Mouse (Mus musculus): ENCODE measurements around the gene Hoxa6. TPM values are rescaled to one million over a fixed set of nuclear protein-coding genes. Genes with fewer than 3 reads are reported as not detected.
A peak's percentile ranks its signal among the peaks of the same experiment; 100 is the strongest.

Hoxa6 gene
- polyA plus RNA-seq, 1 experiment: not detected

DNA sequence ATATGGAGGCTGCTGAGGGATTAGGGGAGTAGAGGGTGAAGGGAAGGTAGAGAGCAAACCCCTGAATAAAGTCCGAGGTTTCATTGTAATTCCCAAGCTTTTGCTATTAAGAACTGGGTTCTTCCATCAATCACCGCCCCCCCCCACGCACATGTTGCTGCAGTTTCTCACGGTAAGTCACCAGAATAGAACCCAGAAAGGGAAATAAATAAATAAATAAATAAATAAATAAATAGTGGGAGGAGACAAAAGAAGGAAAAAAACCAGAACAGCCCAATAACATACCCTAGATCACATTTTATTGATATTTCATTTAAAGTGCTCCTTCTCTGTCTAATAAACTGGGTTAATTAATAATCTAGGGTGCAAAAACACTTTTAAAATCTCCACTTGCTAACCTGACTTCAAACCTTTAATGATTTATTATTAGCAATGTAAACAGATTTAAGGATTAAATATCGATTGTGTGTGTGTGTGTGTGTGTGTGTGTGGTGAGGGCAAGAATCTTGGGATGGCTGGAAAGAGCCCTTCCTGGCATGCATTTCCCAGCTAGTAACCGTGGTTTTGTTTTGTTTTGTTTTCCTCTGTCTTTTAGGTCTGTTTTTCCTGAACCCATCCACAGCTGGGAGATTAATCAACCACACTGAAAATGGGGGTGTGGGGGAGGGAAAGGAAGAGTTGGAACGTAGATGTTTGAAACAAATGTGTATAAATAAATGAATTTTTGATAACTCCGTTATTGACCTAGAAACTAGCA is 47.0 kb downstream of the Hoxa6 start:
- H3K27me3 ChIP-seq (ENCODE audit: control insufficient read depth, insufficient read depth, low read length, poor library complexity, severe bottlenecking): peaks cover 35% of the 10 kb centered on the region
- no peak overlapping the region for H3K4me3 ChIP-seq (ENCODE audit: low read depth, low read length)
- peaks cover 7% of the 10 kb centered on the region for H3K4me1 ChIP-seq (ENCODE audit: control insufficient read depth, insufficient read depth, low read length)
- TF ChIP-seq EP300 (IDR thresholded peaks at IDR 0.05; ENCODE audit: insufficient read depth, low read depth, low read length) (no peak), CTCF (IDR thresholded peaks at IDR 0.05; ENCODE audit: low read depth, low read length) (no peak), POLR2A (IDR thresholded peaks at IDR 0.05; ENCODE audit: insufficient read depth, low read length) (no peak)
- no peak overlapping the region for H3K9ac ChIP-seq (ENCODE audit: low read depth, poor library complexity, severe bottlenecking)
- no peaks in the 10 kb centered on the region for H3K36me3 ChIP-seq (ENCODE audit: control insufficient read depth, insufficient read depth, low read length, poor library complexity, severe bottlenecking)
- no peaks in the 10 kb centered on the region for H3K9me3 ChIP-seq (replicated peaks; ENCODE audit: control insufficient read depth, insufficient read depth, low read length, poor library complexity, severe bottlenecking)
- H3K27ac ChIP-seq (ENCODE audit: insufficient read depth, low read length): no peak overlapping the region

DNA sequence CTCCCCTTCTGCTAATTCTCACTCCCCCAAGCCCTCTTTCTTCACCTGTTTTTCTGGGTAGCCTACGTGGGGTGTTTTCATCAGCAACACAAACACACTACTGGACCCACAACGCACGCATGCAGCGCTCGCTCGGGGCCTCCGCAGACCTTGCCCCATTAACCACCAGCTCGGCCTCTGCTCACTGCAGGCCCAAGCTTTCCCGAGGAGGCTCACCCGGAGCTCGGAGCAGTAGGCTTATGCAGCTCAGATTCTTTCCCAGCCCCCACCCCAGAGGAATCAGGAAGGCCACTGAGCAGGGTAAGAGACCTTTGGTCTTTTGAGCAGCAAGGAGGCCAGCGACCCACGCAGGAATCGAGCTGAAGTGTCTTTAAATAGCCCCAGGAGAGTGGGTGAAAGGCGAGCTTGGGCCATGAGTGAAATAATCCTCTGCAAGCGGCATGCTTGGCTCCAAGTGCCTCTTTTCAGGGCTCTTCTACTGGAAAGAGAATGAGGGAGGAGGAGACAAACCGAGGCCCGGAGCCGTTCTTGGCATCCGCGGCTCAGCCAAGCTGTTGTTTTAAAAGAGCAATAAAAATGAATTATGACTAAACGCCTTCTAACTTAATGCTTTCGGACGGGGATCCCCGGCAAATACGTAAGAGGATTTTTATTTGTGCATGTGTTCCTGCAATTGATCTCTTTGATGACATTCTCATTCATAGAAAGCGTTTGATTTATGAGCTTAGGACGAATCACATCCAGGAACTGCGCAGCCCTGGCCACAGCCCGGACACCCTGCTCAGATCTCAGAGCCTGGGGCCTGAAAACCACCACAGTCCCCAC is 47.8 kb downstream of the Hoxa6 start:
- no peak for TF ChIP-seq CTCF (IDR thresholded peaks at IDR 0.05; ENCODE audit: low read depth, low read length)
- TF ChIP-seq POLR2A (IDR thresholded peaks at IDR 0.05; ENCODE audit: insufficient read depth, low read length): no peak
- no peak for TF ChIP-seq EP300 (IDR thresholded peaks at IDR 0.05; ENCODE audit: insufficient read depth, low read depth, low read length)
- H3K4me1 ChIP-seq (ENCODE audit: control insufficient read depth, insufficient read depth, low read length): peaks cover 7% of the 10 kb centered on the region
- no peaks in the 10 kb centered on the region for H3K36me3 ChIP-seq (ENCODE audit: control insufficient read depth, insufficient read depth, low read length, poor library complexity, severe bottlenecking)
- H3K4me3 ChIP-seq (ENCODE audit: low read depth, low read length): no peak overlapping the region
- H3K27me3 ChIP-seq (ENCODE audit: control insufficient read depth, insufficient read depth, low read length, poor library complexity, severe bottlenecking): peaks cover 34% of the 10 kb centered on the region
- H3K9me3 ChIP-seq (replicated peaks; ENCODE audit: control insufficient read depth, insufficient read depth, low read length, poor library complexity, severe bottlenecking): no peaks in the 10 kb centered on the region
- H3K9ac ChIP-seq (ENCODE audit: low read depth, poor library complexity, severe bottlenecking): no peak overlapping the region
- no peak overlapping the region for H3K27ac ChIP-seq (ENCODE audit: insufficient read depth, low read length)

DNA sequence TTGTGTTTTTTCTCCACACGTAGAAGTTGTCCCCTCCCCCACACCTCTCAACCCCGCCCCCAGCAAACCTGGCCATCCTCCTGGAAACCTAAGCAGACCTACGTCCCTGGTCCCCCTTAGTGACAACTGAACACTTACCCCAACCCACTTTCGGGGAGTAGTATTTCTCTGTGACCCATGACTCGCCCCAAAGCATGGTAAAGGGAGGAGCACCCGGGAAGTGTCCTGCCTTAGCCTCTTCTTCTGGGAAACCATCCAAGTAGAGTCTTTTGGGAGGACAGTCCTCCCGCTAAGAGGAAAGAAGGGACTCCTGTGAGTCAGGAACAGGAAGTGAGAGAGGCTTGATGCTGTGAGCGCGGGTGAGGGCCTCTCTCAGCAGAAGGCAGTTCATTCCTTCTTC is 48.5 kb downstream of the Hoxa6 start:
- no peak overlapping the region for H3K4me3 ChIP-seq (ENCODE audit: low read depth, low read length)
- no peaks in the 10 kb centered on the region for H3K9me3 ChIP-seq (replicated peaks; ENCODE audit: control insufficient read depth, insufficient read depth, low read length, poor library complexity, severe bottlenecking)
- peaks cover 32% of the 10 kb centered on the region for H3K27me3 ChIP-seq (ENCODE audit: control insufficient read depth, insufficient read depth, low read length, poor library complexity, severe bottlenecking)
- H3K4me1 ChIP-seq (ENCODE audit: control insufficient read depth, insufficient read depth, low read length): peaks cover 7% of the 10 kb centered on the region
- TF ChIP-seq POLR2A (IDR thresholded peaks at IDR 0.05; ENCODE audit: insufficient read depth, low read length) (no peak), EP300 (IDR thresholded peaks at IDR 0.05; ENCODE audit: insufficient read depth, low read depth, low read length) (no peak), CTCF (IDR thresholded peaks at IDR 0.05; ENCODE audit: low read depth, low read length) (no peak)
- no peaks in the 10 kb centered on the region for H3K36me3 ChIP-seq (ENCODE audit: control insufficient read depth, insufficient read depth, low read length, poor library complexity, severe bottlenecking)
- H3K9ac ChIP-seq (ENCODE audit: low read depth, poor library complexity, severe bottlenecking): no peak overlapping the region
- H3K27ac ChIP-seq (ENCODE audit: insufficient read depth, low read length): no peak overlapping the region

DNA sequence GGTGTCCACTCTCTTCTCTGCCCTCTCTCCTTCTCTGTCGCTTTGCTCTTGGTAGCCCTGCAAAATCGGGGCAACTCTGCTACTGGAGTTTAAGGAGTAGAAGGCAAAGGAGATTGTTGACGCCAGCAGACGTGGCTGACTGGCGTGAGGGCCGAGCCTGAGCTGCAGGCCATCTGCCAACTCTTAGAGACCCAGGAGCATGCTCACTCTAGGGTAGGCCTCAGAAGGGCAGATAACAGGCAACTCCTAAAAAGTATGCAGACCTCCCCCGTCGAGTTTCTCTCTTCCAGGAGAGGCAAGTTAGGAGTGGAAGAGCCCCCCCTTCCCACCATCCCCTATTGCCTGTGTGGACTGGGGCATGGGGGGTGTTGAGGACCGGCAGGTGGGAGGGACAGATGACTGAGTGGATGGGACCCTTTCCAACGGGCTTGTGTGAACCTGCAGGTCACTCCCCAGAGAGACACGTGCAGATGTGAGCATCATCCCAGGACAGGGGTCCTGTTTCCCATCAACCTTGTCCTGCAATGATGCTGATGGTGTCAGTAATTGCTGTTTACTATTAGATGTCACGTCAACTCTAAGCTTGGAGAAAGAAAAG is 49.3 kb downstream of the Hoxa6 start:
- H3K36me3 ChIP-seq (ENCODE audit: control insufficient read depth, insufficient read depth, low read length, poor library complexity, severe bottlenecking): no peaks in the 10 kb centered on the region
- H3K9ac ChIP-seq (ENCODE audit: low read depth, poor library complexity, severe bottlenecking): peak overlapping the region; percentile 90
- H3K9me3 ChIP-seq (replicated peaks; ENCODE audit: control insufficient read depth, insufficient read depth, low read length, poor library complexity, severe bottlenecking): no peaks in the 10 kb centered on the region
- H3K27ac ChIP-seq (ENCODE audit: insufficient read depth, low read length): no peak overlapping the region
- peak overlapping the region; percentile 89 for H3K4me3 ChIP-seq (ENCODE audit: low read depth, low read length)
- peaks cover 25% of the 10 kb centered on the region for H3K27me3 ChIP-seq (ENCODE audit: control insufficient read depth, insufficient read depth, low read length, poor library complexity, severe bottlenecking)
- H3K4me1 ChIP-seq (ENCODE audit: control insufficient read depth, insufficient read depth, low read length): peaks cover 7% of the 10 kb centered on the region
- no peak for TF ChIP-seq POLR2A (IDR thresholded peaks at IDR 0.05; ENCODE audit: insufficient read depth, low read length)
- TF ChIP-seq CTCF (IDR thresholded peaks at IDR 0.05; ENCODE audit: low read depth, low read length): no peak
- no peak for TF ChIP-seq EP300 (IDR thresholded peaks at IDR 0.05; ENCODE audit: insufficient read depth, low read depth, low read length)

DNA sequence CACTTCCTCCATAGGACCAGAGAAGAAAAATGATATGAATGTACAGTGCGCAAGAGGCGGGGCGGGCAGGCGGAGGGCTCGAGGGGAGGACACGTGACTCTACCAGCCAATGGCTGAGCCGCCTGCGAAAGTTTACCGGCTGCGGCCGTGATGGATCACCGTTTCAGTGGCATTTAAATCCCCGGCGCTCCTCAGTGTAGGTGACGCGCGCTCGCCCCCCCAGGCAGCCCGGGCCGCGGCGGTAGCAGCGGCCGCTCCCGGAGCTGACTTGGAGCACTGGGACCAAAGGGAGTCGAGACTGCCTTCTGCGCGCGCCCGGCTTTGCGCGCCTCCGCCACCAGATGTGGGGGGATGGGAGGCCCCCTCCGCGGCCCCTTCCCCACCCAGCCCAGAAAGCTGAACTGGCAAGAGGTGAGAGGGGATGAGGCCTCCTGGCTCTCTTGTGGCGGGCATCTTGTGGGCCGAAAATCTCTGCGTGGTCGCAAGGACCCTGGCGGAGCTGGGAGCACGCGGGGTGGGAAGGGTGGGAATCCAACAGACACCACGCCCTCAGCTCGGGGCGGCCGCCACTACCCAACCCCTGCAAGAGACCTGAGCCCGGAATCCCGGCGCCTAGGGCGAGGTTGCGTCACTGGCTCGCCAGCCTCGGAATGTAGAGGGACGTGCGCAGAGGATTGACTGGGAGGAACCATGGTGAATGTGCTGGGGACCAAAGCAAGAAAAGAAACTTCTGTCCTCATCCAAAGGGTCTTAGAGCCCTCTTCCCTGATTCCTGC is 50.1 kb downstream of the Hoxa6 start, which contains the start of gene Hoxa1:
TSS of gene Hoxa1 (minus strand) at position 42 of the 776 bp plus-strand sequence.
- no peaks in the 10 kb centered on the region for H3K9me3 ChIP-seq (replicated peaks; ENCODE audit: control insufficient read depth, insufficient read depth, low read length, poor library complexity, severe bottlenecking)
- no peaks in the 10 kb centered on the region for H3K36me3 ChIP-seq (ENCODE audit: control insufficient read depth, insufficient read depth, low read length, poor library complexity, severe bottlenecking)
- H3K27me3 ChIP-seq (ENCODE audit: control insufficient read depth, insufficient read depth, low read length, poor library complexity, severe bottlenecking): peaks cover 21% of the 10 kb centered on the region
- H3K27ac ChIP-seq (ENCODE audit: insufficient read depth, low read length): no peak within 1 kb of the TSS
- H3K4me1 ChIP-seq (ENCODE audit: control insufficient read depth, insufficient read depth, low read length): peaks cover 7% of the 10 kb centered on the region
- peak within 1 kb of the TSS; percentile 89 for H3K4me3 ChIP-seq (ENCODE audit: low read depth, low read length)
- peak within 1 kb of the TSS; percentile 90 for H3K9ac ChIP-seq (ENCODE audit: low read depth, poor library complexity, severe bottlenecking)
- no peak for TF ChIP-seq CTCF (IDR thresholded peaks at IDR 0.05; ENCODE audit: low read depth, low read length)
- TF ChIP-seq POLR2A (IDR thresholded peaks at IDR 0.05; ENCODE audit: insufficient read depth, low read length): no peak
- TF ChIP-seq EP300 (IDR thresholded peaks at IDR 0.05; ENCODE audit: insufficient read depth, low read depth, low read length): peak; percentile 77; the same call in 1 of the 2 replicates

Data from ES-Bruce4 (cell line).